Mouse (Mus musculus) liver, adult 2 months (tissue): Measurements from ENCODE around the gene Ermp1.

ENCODE experiments used
- CTCF ChIP-seq: fragments of 200-500 bp; IDR thresholded peaks from 2 replicates; pipeline ENCODE4 v1.5.1; 2011; ENCODE audit warnings: low read depth, low read length, control low read depth
- POLR2A ChIP-seq: fragments of 200-500 bp; IDR thresholded peaks from 2 replicates; pipeline ENCODE4 v1.6.1; 2011; ENCODE audit warnings: low read length, control low read depth; ENCODE audit not compliant: insufficient read depth; ENCODE audit errors: extremely low read depth

GRCm38 (mm10) chr19:29641055-29641454 is 7.2 kb downstream of the Ermp1 start:
- TF ChIP-seq POLR2A (no peak), CTCF (no peak)
